Mouse (Mus musculus): ENCODE measurements around the gene Syne1.

Gene Syne1

GRCm38 (mm10) chr10:5437766-5438165 is 113.5 kb downstream of the Syne1 start:
- DNase-seq (ENCODE audit: low spot score in 2 of 2): no peak

GRCm38 (mm10) chr10:5423984-5424383 is 127.3 kb downstream of the Syne1 start:
- DNase-seq (ENCODE audit: low spot score in 2 of 2): no peak

GRCm38 (mm10) chr10:5415730-5416129 is 135.6 kb downstream of the Syne1 start:
- DNase-seq (ENCODE audit: low spot score in 2 of 2): no peak

- DNase-seq (ENCODE audit: low spot score in 2 of 2): no peak
Measured at GRCm38 (mm10) chr10:5384131-5384776, 167.0 kb downstream of the Syne1 start.

GRCm38 (mm10) chr10:5381536-5381935 is 169.7 kb downstream of the Syne1 start:
- DNase-seq (ENCODE audit: low spot score in 2 of 2): no peak

- peak; percentile 46 to 88 for DNase-seq (ENCODE audit: low spot score in 2 of 2)
Measured at GRCm38 (mm10) chr10:5378969-5379368, 172.3 kb downstream of the Syne1 start.

GRCm38 (mm10) chr10:5369599-5369998 is 181.7 kb downstream of the Syne1 start:
- DNase-seq (ENCODE audit: low spot score in 2 of 2): no peak

- DNase-seq (ENCODE audit: low spot score in 2 of 2): peak in 1 of 2 experiments; percentile 51
Measured at GRCm38 (mm10) chr10:5368266-5368665, 183.0 kb downstream of the Syne1 start.

- DNase-seq (ENCODE audit: low spot score in 2 of 2): no peak
Measured at GRCm38 (mm10) chr10:5367465-5368011, 183.7 kb downstream of the Syne1 start.

GRCm38 (mm10) chr10:5360560-5360959 is 190.7 kb downstream of the Syne1 start:
- no peak for DNase-seq (ENCODE audit: low spot score in 2 of 2)

- no peak for DNase-seq (ENCODE audit: low spot score in 2 of 2)
Measured at GRCm38 (mm10) chr10:5356614-5357013, 194.7 kb downstream of the Syne1 start.

- DNase-seq (ENCODE audit: low spot score in 2 of 2): no peak
Measured at GRCm38 (mm10) chr10:5353390-5353789, 197.9 kb downstream of the Syne1 start.

GRCm38 (mm10) chr10:5346911-5347310 is 204.4 kb downstream of the Syne1 start:
- DNase-seq (ENCODE audit: low spot score in 2 of 2): no peak

GRCm38 (mm10) chr10:5343211-5343610 is 208.1 kb downstream of the Syne1 start:
- no peak for DNase-seq (ENCODE audit: low spot score in 2 of 2)

- no peak for DNase-seq (ENCODE audit: low spot score in 2 of 2)
Measured at GRCm38 (mm10) chr10:5336394-5336793, 214.9 kb downstream of the Syne1 start.

- DNase-seq (ENCODE audit: low spot score in 2 of 2): no peak
Measured at GRCm38 (mm10) chr10:5332801-5333200, 218.5 kb downstream of the Syne1 start.

- DNase-seq (ENCODE audit: low spot score in 2 of 2): no peak
Measured at GRCm38 (mm10) chr10:5326716-5327115, 224.6 kb downstream of the Syne1 start.

- no peak for DNase-seq (ENCODE audit: low spot score in 2 of 2)
Measured at GRCm38 (mm10) chr10:5323741-5324395, 227.4 kb downstream of the Syne1 start.

GRCm38 (mm10) chr10:5322562-5322961 is 228.7 kb downstream of the Syne1 start:
- DNase-seq (ENCODE audit: low spot score in 2 of 2): no peak

GRCm38 (mm10) chr10:5317602-5318001 is 233.7 kb downstream of the Syne1 start:
- peak; percentile 62 to 68 for DNase-seq (ENCODE audit: low spot score in 2 of 2)

GRCm38 (mm10) chr10:5312437-5312836 is 238.8 kb downstream of the Syne1 start:
- DNase-seq (ENCODE audit: low spot score in 2 of 2): no peak

- no peak for DNase-seq (ENCODE audit: low spot score in 2 of 2)
Measured at GRCm38 (mm10) chr10:5309961-5310713, 241.1 kb downstream of the Syne1 start.

All from right cerebral cortex, postnatal 36 days (tissue).